Mouse (Mus musculus) kidney, embryonic 15.5 days (tissue): ENCODE measurements around the gene Rab8a. TPM values are rescaled to one million over a fixed set of nuclear protein-coding genes. Genes with fewer than 3 reads are reported as not detected.
"Not testable (repeated sequence)": the region's sequence is repeated elsewhere in the genome, so short reads cannot be mapped to it uniquely, and the experiment has no call there.

Experiments used
- ATAC-seq: fragments of 200-750 bp; cut with Nextera tagmentation; replicated peaks from 2 replicates; pipeline ENCODE4 v1.8.0; 2017; ENCODE audit warnings: moderate TSS enrichment; ENCODE audit not compliant: low FRiP score
- H3K27ac ChIP-seq: fragments of 300-500 bp; sonication (generic); 2 replicates; pipeline ENCODE4 v1.5.1; 2015; ENCODE audit warnings: mild to moderate bottlenecking, inconsistent platforms
- H3K27me3 ChIP-seq: fragments of 300-500 bp; sonication (generic); 2 replicates; pipeline ENCODE4 v1.6.1; 2015; ENCODE audit warnings: inconsistent platforms
- H3K36me3 ChIP-seq: fragments of 300-500 bp; sonication (generic); 2 replicates; pipeline ENCODE4 v1.6.1; 2015; ENCODE audit warnings: inconsistent platforms
- H3K4me1 ChIP-seq: fragments of 300-500 bp; sonication (generic); 2 replicates; pipeline ENCODE4 v1.6.1; 2015; ENCODE audit warnings: inconsistent platforms
- H3K4me2 ChIP-seq: fragments of 300-500 bp; sonication (generic); 2 replicates; pipeline ENCODE4 v1.6.1; 2015; ENCODE audit warnings: moderate library complexity, mild to moderate bottlenecking, inconsistent platforms
- H3K4me3 ChIP-seq: fragments of 300-500 bp; sonication (generic); replicated peaks from 2 replicates; pipeline ENCODE4 v1.5.1; 2015; ENCODE audit warnings: mild to moderate bottlenecking, inconsistent platforms
- H3K9ac ChIP-seq: fragments of 300-500 bp; sonication (generic); 2 replicates; pipeline ENCODE4 v1.6.1; 2015; ENCODE audit warnings: mild to moderate bottlenecking, inconsistent platforms
- H3K9me3 ChIP-seq: fragments of 300-500 bp; sonication (generic); replicated peaks from 2 replicates; pipeline ENCODE4 v1.6.1; 2016; ENCODE audit warnings: inconsistent platforms
- WGBS: fragments of 180-500 bp; shearing (Covaris S2); methylation state at CpG from one replicate; pipeline ENCODE4 v1.1.7; 2015; ENCODE audit warnings: mixed read lengths; 5-methylcytosine and 5-hydroxymethylcytosine counted together
- polyA plus RNA-seq: library from polyadenylated mRNA; unstranded; fragments of >200 nt; fragmentation: Nextera tagmentation; extraction: Ambion mirVana; gene quantifications from 2 replicates; pipeline ENCODE4 v1.2.1, GENCODE M21; 2015

Gene Rab8a
- polyA plus RNA-seq: 126 and 128 TPM in 2 replicates

- Histone ChIP-seq H3K4me2 (peak within 1 kb of the TSS; percentile 81), H3K9ac (peak within 1 kb of the TSS; percentile 91), H3K9me3 (no peaks in the 10 kb centered on the region), H3K4me1 (peaks cover 26% of the 10 kb centered on the region), H3K36me3 (peaks cover 26% of the 10 kb centered on the region), H3K4me3 (peak within 1 kb of the TSS; percentile 93), H3K27ac (peak within 1 kb of the TSS; percentile 91), H3K27me3 (no peaks in the 10 kb centered on the region)
- peak; percentile 99 for ATAC-seq
- under 1% methylated on average over 82 of the region's 82 CpGs for WGBS
These were observed at the start of gene Rab8a for GRCm38 (mm10) chr8:72160707-72161697. TSS of gene Rab8a (plus strand) at chr8:72161200.

GRCm38 (mm10) chr8:72112486-72112885, 48.5 kb upstream of the Rab8a start:
- Histone ChIP-seq H3K9me3 (no peaks in the 10 kb centered on the region), H3K4me1 (no peaks in the 10 kb centered on the region), H3K27me3 (no peaks in the 10 kb centered on the region), H3K4me3 (no peak overlapping the region), H3K36me3 (no peaks in the 10 kb centered on the region), H3K9ac (no peak overlapping the region), H3K27ac (no peak overlapping the region), H3K4me2 (no peak overlapping the region)
- WGBS: 65% methylated on average over 3 of the region's 3 CpGs
- no peak for ATAC-seq

DNA sequence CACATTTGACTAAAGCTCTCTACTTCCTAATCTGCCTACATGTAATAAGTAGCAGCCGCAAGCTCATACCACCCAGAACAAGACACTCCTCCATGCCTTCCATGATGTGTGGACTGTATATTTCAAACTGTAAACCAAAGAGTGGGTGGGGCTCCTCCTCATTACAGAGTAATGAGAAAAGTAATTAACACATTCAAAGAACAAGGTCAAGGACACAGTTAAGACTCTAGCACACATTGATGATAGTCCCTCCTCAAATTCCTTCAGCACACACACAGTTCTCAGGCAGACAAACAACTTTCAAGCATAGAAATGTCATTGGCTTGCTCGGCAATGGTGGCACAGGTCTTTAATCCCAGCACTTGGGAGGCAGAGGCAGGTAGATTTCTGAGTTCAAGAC, 45.8 kb upstream of the Rab8a start:
- 87% methylated on average over 2 of the region's 2 CpGs for WGBS
- no peak for ATAC-seq
- Histone ChIP-seq H3K36me3 (no peaks in the 10 kb centered on the region), H3K4me1 (no peaks in the 10 kb centered on the region), H3K9me3 (no peaks in the 10 kb centered on the region), H3K9ac (no peak overlapping the region), H3K27me3 (no peaks in the 10 kb centered on the region), H3K27ac (no peak overlapping the region), H3K4me3 (no peak overlapping the region), H3K4me2 (no peak overlapping the region)

DNA sequence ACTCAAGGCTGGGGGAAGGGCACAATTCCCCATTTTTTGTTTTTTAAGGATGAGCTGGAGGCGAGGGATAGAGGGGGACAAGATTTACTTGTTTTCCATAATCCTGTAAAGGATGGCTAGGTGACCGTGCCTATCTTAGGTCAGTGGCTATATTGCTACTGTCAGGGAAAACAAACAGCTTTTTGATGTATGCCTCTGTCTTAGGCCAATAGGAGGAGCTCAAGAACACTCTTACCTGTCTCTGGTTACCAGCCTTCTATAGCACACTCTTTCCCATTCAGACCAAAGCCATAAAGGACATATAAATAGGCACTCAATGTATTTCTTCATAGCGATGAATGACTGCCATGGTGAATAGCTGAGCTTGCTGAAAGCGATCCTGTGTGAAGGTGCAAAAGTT, 42.4 kb upstream of the Rab8a start:
- Histone ChIP-seq H3K4me2 (no peak overlapping the region), H3K9ac (no peak overlapping the region), H3K27ac (no peak overlapping the region), H3K27me3 (no peaks in the 10 kb centered on the region), H3K36me3 (no peaks in the 10 kb centered on the region), H3K4me3 (no peak overlapping the region), H3K9me3 (no peaks in the 10 kb centered on the region), H3K4me1 (no peaks in the 10 kb centered on the region)
- ATAC-seq: no peak
- 54% methylated on average over 4 of the region's 4 CpGs for WGBS

DNA sequence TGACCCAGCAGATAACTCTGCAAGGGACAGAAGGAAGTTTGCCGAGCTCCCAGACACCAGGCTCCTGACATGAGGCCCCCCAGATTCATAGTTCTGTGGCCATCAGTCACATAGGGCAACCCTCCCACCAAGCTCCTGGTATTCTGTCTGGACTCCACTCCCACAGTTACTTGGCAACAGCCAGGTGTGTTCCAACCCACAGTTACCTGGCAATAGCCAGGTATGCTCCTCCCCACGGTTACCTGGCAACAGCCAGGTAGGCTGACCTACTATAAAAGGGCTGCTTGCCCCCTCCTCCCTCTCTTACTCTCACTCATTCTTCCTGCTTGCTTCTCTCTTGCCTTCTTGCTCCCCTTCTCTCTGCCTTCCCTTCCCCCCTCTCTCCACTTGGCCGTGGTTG, 39.5 kb upstream of the Rab8a start:
- H3K4me1 ChIP-seq, H3K36me3 ChIP-seq, H3K9me3 ChIP-seq, H3K4me2 ChIP-seq, H3K27me3 ChIP-seq, H3K27ac ChIP-seq, H3K9ac ChIP-seq, ATAC-seq, H3K4me3 ChIP-seq: not testable (repeated sequence)
- 61% methylated on average over 3 of the region's 3 CpGs for WGBS

- no peak overlapping the region for H3K9ac ChIP-seq
- H3K27me3 ChIP-seq: no peaks in the 10 kb centered on the region
- no peak overlapping the region for H3K27ac ChIP-seq
- WGBS: 83% methylated on average over 1 of the region's 1 CpGs
- no peaks in the 10 kb centered on the region for H3K36me3 ChIP-seq
- no peaks in the 10 kb centered on the region for H3K4me1 ChIP-seq
- H3K4me2 ChIP-seq: no peak overlapping the region
- H3K4me3 ChIP-seq: no peak overlapping the region
- ATAC-seq: no peak
- H3K9me3 ChIP-seq: no peaks in the 10 kb centered on the region
These were observed 39.0 kb upstream of the Rab8a start for GRCm38 (mm10) chr8:72121997-72122396.

- no peak for ATAC-seq
These were observed 33.2 kb upstream of the Rab8a start for GRCm38 (mm10) chr8:72127834-72128233.

DNA sequence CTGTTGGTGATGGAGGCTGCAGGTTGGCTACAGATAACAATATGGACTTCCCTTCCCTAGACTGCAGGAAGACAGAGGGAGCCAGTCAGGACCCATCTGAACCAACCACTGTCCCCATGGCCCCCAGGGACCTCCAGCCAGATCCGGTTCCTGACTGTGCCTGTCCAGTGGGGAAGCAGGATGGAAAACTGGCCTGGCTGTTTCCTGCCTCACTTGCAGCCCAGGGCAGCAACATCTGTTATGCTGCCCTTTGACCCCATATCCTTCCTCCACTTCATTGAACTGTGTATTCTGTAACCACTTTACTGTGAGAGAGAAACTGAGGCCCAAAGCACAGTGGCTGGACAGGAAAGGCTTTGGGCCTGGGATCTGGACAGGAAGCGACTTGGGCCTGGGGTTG, 29.7 kb upstream of the Rab8a start:
- Histone ChIP-seq H3K4me3 (no peak overlapping the region), H3K27me3 (no peaks in the 10 kb centered on the region), H3K36me3 (no peaks in the 10 kb centered on the region), H3K4me2 (no peak overlapping the region), H3K27ac (peak overlapping the region; percentile 48), H3K4me1 (peaks cover 31% of the 10 kb centered on the region), H3K9me3 (no peaks in the 10 kb centered on the region), H3K9ac (no peak overlapping the region)
- 68% methylated on average over 2 of the region's 2 CpGs for WGBS
- no peak for ATAC-seq

More at GRCm38 (mm10) chr8:72127834-72128233, 33.2 kb upstream of the Rab8a start:
- Histone ChIP-seq H3K4me2 (no peak overlapping the region), H3K9me3 (no peaks in the 10 kb centered on the region), H3K4me3 (no peak overlapping the region), H3K9ac (no peak overlapping the region), H3K4me1 (peaks cover 13% of the 10 kb centered on the region), H3K27ac (no peak overlapping the region), H3K36me3 (no peaks in the 10 kb centered on the region), H3K27me3 (no peaks in the 10 kb centered on the region)
- WGBS: 82% methylated on average over 1 of the region's 1 CpGs

GRCm38 (mm10) chr8:72131901-72132300, 29.1 kb upstream of the Rab8a start:
- H3K4me3 ChIP-seq: no peak overlapping the region
- no peak overlapping the region for H3K9ac ChIP-seq
- peaks cover 32% of the 10 kb centered on the region for H3K4me1 ChIP-seq
- H3K27me3 ChIP-seq: no peaks in the 10 kb centered on the region
- no peak overlapping the region for H3K4me2 ChIP-seq
- no peaks in the 10 kb centered on the region for H3K9me3 ChIP-seq
- 67% methylated on average over 2 of the region's 2 CpGs for WGBS
- H3K36me3 ChIP-seq: no peaks in the 10 kb centered on the region
- no peak for ATAC-seq
- H3K27ac ChIP-seq: peak overlapping the region; percentile 48

DNA sequence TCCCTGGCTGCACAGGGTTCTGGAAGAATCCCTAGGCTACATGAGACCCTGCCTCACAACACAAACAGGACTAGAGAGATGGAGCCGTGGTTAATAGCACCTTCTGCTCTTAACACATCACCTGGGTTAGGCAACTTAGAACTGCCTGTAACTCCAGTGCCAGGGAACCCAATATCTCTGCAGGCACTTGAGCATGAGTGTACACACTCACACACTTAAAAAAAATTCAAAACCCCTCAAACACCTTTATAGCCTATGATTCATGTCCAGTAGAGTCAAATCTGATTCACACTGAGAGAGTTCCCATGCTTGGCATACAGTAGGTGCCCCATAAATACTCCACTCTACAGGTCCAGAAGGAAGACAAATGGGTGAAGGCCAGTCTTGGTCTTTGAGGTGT, 28.6 kb upstream of the Rab8a start:
- no peak overlapping the region for H3K4me2 ChIP-seq
- H3K27ac ChIP-seq: peak overlapping the region; percentile 100; the same call in 1 of the 2 replicates

GRCm38 (mm10) chr8:72132891-72133290, 28.1 kb upstream of the Rab8a start:
- H3K36me3 ChIP-seq: no peaks in the 10 kb centered on the region
- WGBS: 48% methylated on average over 1 of the region's 1 CpGs
- H3K9ac ChIP-seq: no peak overlapping the region
- ATAC-seq: no peak
- peak overlapping the region; percentile 100 for H3K27ac ChIP-seq
- H3K4me2 ChIP-seq: no peak overlapping the region
- H3K4me1 ChIP-seq: peaks cover 41% of the 10 kb centered on the region
- H3K9me3 ChIP-seq: no peaks in the 10 kb centered on the region
- no peaks in the 10 kb centered on the region for H3K27me3 ChIP-seq
- H3K4me3 ChIP-seq: no peak overlapping the region

More for the DNA sequence above, 28.6 kb upstream of the Rab8a start:
- no peaks in the 10 kb centered on the region for H3K27me3 ChIP-seq
- no peak overlapping the region for H3K4me3 ChIP-seq
- H3K4me1 ChIP-seq: peaks cover 37% of the 10 kb centered on the region
- 72% methylated on average over 1 of the region's 1 CpGs for WGBS
- ATAC-seq: no peak
- no peaks in the 10 kb centered on the region for H3K36me3 ChIP-seq
- H3K9me3 ChIP-seq: no peaks in the 10 kb centered on the region
- no peak overlapping the region for H3K9ac ChIP-seq

DNA sequence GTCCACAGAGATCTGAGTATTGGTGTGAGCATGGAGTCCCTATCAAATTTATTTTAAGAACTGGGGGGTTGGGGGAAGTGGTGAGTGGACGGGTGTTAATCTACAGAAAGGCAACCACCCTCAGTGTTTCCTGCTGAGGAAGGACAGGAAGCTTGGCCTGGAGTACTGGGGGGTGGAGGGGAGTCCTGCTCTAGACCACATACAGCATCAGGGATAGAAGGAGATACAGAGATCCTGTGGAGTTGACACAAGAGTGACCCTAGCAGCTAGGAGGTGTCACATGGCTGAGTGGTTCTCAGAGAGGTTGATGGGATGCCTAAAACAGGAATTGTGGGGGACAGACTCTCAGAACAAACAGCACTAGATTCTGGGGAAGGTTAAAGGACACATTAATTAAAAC, 27.5 kb upstream of the Rab8a start:
- 33% methylated on average over 1 of the region's 1 CpGs for WGBS
- no peak for ATAC-seq
- no peaks in the 10 kb centered on the region for H3K9me3 ChIP-seq
- H3K4me2 ChIP-seq: no peak overlapping the region
- H3K9ac ChIP-seq: no peak overlapping the region
- H3K36me3 ChIP-seq: peaks cover 4% of the 10 kb centered on the region
- H3K4me1 ChIP-seq: peaks cover 47% of the 10 kb centered on the region
- no peak overlapping the region for H3K4me3 ChIP-seq
- H3K27me3 ChIP-seq: no peaks in the 10 kb centered on the region
- peak overlapping the region; percentile 100 for H3K27ac ChIP-seq
